9 mouse cellular contexts compared by ENCODE assay signal in the genomic region with DNA sequence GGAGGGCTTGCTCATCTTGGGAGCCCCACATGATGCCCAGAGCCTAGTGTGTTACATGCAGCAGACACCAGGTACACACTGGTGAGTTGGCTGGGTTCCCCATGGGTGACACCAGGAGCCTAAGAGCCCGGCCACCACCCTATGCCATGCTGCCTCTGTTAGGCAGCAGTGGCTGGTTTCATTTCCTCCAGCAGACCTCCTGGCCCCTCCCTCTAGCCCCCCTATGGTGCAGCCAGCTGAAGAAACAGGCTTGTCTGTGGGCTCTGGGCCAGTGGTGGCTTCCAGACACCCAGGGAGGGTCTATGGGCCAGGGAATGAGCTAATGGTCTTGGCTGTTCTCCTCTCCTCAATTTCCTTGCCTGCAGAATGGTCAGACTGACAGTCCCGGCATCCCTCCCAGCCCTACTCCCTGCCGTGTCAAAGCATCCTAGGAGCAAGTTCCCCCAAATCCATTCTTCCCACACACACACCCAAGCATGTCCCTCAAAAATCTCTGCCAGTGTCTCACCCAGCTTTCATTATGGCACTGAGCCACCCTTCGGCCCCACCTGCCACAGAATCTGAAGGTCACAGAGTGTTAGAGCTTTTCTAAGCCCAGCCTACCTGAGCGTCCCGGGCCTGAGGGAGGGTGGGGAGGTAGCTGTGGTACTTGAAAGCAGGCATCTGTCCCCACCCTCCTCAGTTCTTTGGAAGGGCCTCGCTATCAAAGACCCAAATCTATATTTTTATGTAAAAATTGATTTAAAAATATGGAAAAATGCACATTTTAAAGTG. TPM values are rescaled to one million over a fixed set of nuclear protein-coding genes. Genes with fewer than 3 reads are reported as not detected.
A peak's percentile ranks its signal among the peaks of the same experiment; 100 is the strongest.
DNase-seq lines count a peak whose midpoint lies in the region; ATAC-seq and TF ChIP-seq lines count a peak whose summit lies in the region.
"Had no signal": no experiment of that assay in that cellular context is flagged by ENCODE, and none has a peak within 500 bp of the region (broad histone marks: within the 10 kb centered on the region; RNA-seq: fewer than 3 reads in every experiment).

No protein-coding gene starts in this region.

- no peaks in the 10 kb centered on the region for H3K36me3 ChIP-seq in ES-Bruce4 (ENCODE audit: control insufficient read depth, insufficient read depth, low read length, poor library complexity, severe bottlenecking)
- H3K36me3 ChIP-seq in hindbrain, embryonic 15.5 days, result no peaks in the 10 kb centered on the region
- H3K36me3 ChIP-seq in liver, postnatal 0 days (replicated peaks; ENCODE audit: insufficient read depth, low read length), result no peaks in the 10 kb centered on the region
- no peaks in the 10 kb centered on the region for H3K36me3 ChIP-seq in intestine, embryonic 16.5 days (ENCODE audit: control insufficient read depth, insufficient read depth, low read length)

- no peaks in the 10 kb centered on the region for H3K9me3 ChIP-seq in ES-Bruce4 (replicated peaks; ENCODE audit: control insufficient read depth, insufficient read depth, low read length, poor library complexity, severe bottlenecking)
- no peaks in the 10 kb centered on the region for H3K9me3 ChIP-seq in hindbrain, embryonic 15.5 days
- H3K9me3 ChIP-seq in liver, postnatal 0 days (ENCODE audit: low read length), result no peaks in the 10 kb centered on the region
- no peaks in the 10 kb centered on the region for H3K9me3 ChIP-seq in intestine, embryonic 16.5 days (ENCODE audit: control insufficient read depth, low read length)

- no peak for TF ChIP-seq EP300 in ES-Bruce4 (IDR thresholded peaks at IDR 0.05; ENCODE audit: insufficient read depth, low read depth, low read length)
- TF ChIP-seq EP300 in liver, postnatal 0 days (IDR thresholded peaks at IDR 0.05; ENCODE audit: low read depth), result no peak

- no peak for TF ChIP-seq POLR2A in ES-Bruce4 (IDR thresholded peaks at IDR 0.05; ENCODE audit: insufficient read depth, low read length)
- no peak for TF ChIP-seq POLR2A in brain, embryonic 14.5 days (IDR thresholded peaks at IDR 0.05; ENCODE audit: borderline replicate concordance, extremely low read depth, insufficient read depth, insufficient read length, poor library complexity, severe bottlenecking)

- peak; percentile 20; the same call in 1 of the 2 replicates for ATAC-seq in hindbrain, embryonic 15.5 days (ENCODE audit: low FRiP score, low read depth)
- no peak for ATAC-seq in liver, postnatal 0 days
- ATAC-seq in intestine, embryonic 16.5 days, result no peak

- 45% methylated on average over 7 of the region's 7 CpGs for WGBS in hindbrain, embryonic 15.5 days
- WGBS in liver, postnatal 0 days (ENCODE audit: insufficient replicate concordance), result 47% methylated on average over 7 of the region's 7 CpGs
- WGBS in intestine, embryonic 16.5 days, result 48% methylated on average over 7 of the region's 7 CpGs

- H3K4me3 ChIP-seq in layer of hippocampus, adult 2 months, result no peak overlapping the region
- H3K4me3 ChIP-seq in ES-Bruce4 (ENCODE audit: low read depth, low read length), result no peak overlapping the region
- no peak overlapping the region for H3K4me3 ChIP-seq in hindbrain, embryonic 15.5 days
- no peak overlapping the region for H3K4me3 ChIP-seq in liver, postnatal 0 days (ENCODE audit: low read depth, low read length)
- no peak overlapping the region for H3K4me3 ChIP-seq in intestine, embryonic 16.5 days (ENCODE audit: low read length)

- DNase-seq in layer of hippocampus, postnatal 10 days (ENCODE audit: low spot score in 2 of 2), result peak; percentile 48 to 68
- DNase-seq in layer of hippocampus, adult 2 months (ENCODE audit: low spot score in 2 of 2), result no peak
- peak; percentile 90 for DNase-seq in brain, embryonic 14.5 days (ENCODE audit: low read depth)
- no peak for DNase-seq in liver, postnatal 0 days
- DNase-seq in adrenal gland, postnatal 4 days (ENCODE audit: low spot score in 2 of 2), result no peak
- DNase-seq: thymus, postnatal 14 days had no signal

- H3K9ac ChIP-seq in ES-Bruce4 (ENCODE audit: low read depth, poor library complexity, severe bottlenecking), result no peak overlapping the region
- no peak overlapping the region for H3K9ac ChIP-seq in hindbrain, embryonic 15.5 days
- no peak overlapping the region for H3K9ac ChIP-seq in liver, postnatal 0 days (replicated peaks)
- H3K9ac ChIP-seq in intestine, embryonic 16.5 days (ENCODE audit: low read depth, low read length), result no peak overlapping the region

- no peak overlapping the region for H3K4me2 ChIP-seq in hindbrain, embryonic 15.5 days
- H3K4me2 ChIP-seq in liver, postnatal 0 days (ENCODE audit: low read depth, low read length), result no peak overlapping the region
- H3K4me2 ChIP-seq in intestine, embryonic 16.5 days (ENCODE audit: low read depth, low read length), result no peak overlapping the region

- 0 out of 2 replicates have a peak, but pooled peaks cover 6% of the 10 kb centered on the region for H3K27me3 ChIP-seq in ES-Bruce4 (ENCODE audit: control insufficient read depth, insufficient read depth, low read length, poor library complexity, severe bottlenecking)
- peaks cover 3% of the 10 kb centered on the region; the same call in 1 of the 2 replicates for H3K27me3 ChIP-seq in hindbrain, embryonic 15.5 days
- peaks cover 56% of the 10 kb centered on the region for H3K27me3 ChIP-seq in liver, postnatal 0 days (ENCODE audit: insufficient read depth, low read length)
- peaks cover 12% of the 10 kb centered on the region; the same call in 1 of the 2 replicates for H3K27me3 ChIP-seq in intestine, embryonic 16.5 days (replicated peaks; ENCODE audit: control insufficient read depth, insufficient read depth, low read length)

- peaks cover 19% of the 10 kb centered on the region for H3K4me1 ChIP-seq in ES-Bruce4 (ENCODE audit: control insufficient read depth, insufficient read depth, low read length)
- H3K4me1 ChIP-seq in hindbrain, embryonic 15.5 days (replicated peaks), result peaks cover 45% of the 10 kb centered on the region
- peaks cover 8% of the 10 kb centered on the region; the same call in 1 of the 2 replicates for H3K4me1 ChIP-seq in liver, postnatal 0 days (ENCODE audit: insufficient read depth)
- peaks cover 36% of the 10 kb centered on the region for H3K4me1 ChIP-seq in intestine, embryonic 16.5 days (ENCODE audit: control insufficient read depth, insufficient read depth, low read length)

- TF ChIP-seq CTCF in layer of hippocampus, adult 2 months (conservative IDR thresholded peaks at IDR 0.05), result no peak
- no peak for TF ChIP-seq CTCF in ES-Bruce4 (IDR thresholded peaks at IDR 0.05; ENCODE audit: low read depth, low read length)
- TF ChIP-seq CTCF in brain, embryonic 14.5 days (IDR thresholded peaks at IDR 0.05; ENCODE audit: borderline replicate concordance, extremely low read depth, insufficient read depth, insufficient read length), result no peak
- no peak for TF ChIP-seq CTCF in liver, postnatal 0 days (IDR thresholded peaks at IDR 0.05; ENCODE audit: low read depth)

- H3K27ac ChIP-seq in layer of hippocampus, adult 2 months, result no peak overlapping the region
- H3K27ac ChIP-seq in ES-Bruce4 (ENCODE audit: insufficient read depth, low read length), result peak overlapping the region; percentile 12; the same call in 1 of the 2 replicates
- H3K27ac ChIP-seq in hindbrain, embryonic 15.5 days (replicated peaks), result no peak overlapping the region; the same call in 1 of the 2 replicates
- no peak overlapping the region for H3K27ac ChIP-seq in liver, postnatal 0 days (ENCODE audit: low read depth)
- no peak overlapping the region for H3K27ac ChIP-seq in intestine, embryonic 16.5 days (ENCODE audit: low read length)

RNA-seq across cellular contexts. Expression of a gene that starts 29.6 kb away (rescaled TPM):
- 10 to 100 TPM; 35.2 to 35.3 TPM for total RNA-seq in layer of hippocampus, postnatal 10 days (2021)
- 10 to 100 TPM; 41.3 to 43.3 TPM for total RNA-seq in layer of hippocampus, adult 2 months (2021)
- 6.5 and 9.0 TPM in 2 replicates for polyA plus RNA-seq in ES-Bruce4 (2011; ENCODE audit: insufficient read depth, insufficient read length, low read depth, missing spikeins)
- polyA plus RNA-seq in brain, embryonic 14.5 days (2012; rRNA removed), result 7.9 and 15.1 TPM in 2 replicates
- 13.5 and 14.0 TPM in 2 replicates for polyA plus RNA-seq in hindbrain, embryonic 15.5 days (2015; fragmentation: Nextera tagmentation; extraction: Ambion mirVana)
- polyA plus RNA-seq in liver, postnatal 0 days (2015; fragmentation: Nextera tagmentation; extraction: Ambion mirVana), result 12.1 and 12.8 TPM in 2 replicates
- 100 to 1,000 TPM; 252 to 275 TPM for total RNA-seq in adrenal gland, postnatal 4 days (2021)
- 20.2 and 23.4 TPM in 2 replicates for polyA plus RNA-seq in intestine, embryonic 16.5 days (2015; fragmentation: Nextera tagmentation; extraction: Ambion mirVana)

RNA-seq across cellular contexts. Expression of a gene that starts 30.7 kb away (rescaled TPM):
- under 1 TPM in 1 of 2 experiments, not detected in 1; 0.21 TPM for total RNA-seq in layer of hippocampus, postnatal 10 days (2021)
- under 1 TPM in 1 of 2 experiments, not detected in 1; 0.25 TPM for total RNA-seq in layer of hippocampus, adult 2 months (2021)
- not detected in 2 replicates for polyA plus RNA-seq in ES-Bruce4 (2011; ENCODE audit: insufficient read depth, insufficient read length, low read depth, missing spikeins)
- polyA plus RNA-seq in brain, embryonic 14.5 days (2012; rRNA removed), result 0.52 and 0.86 TPM in 2 replicates
- 0.24 and 0.30 TPM in 2 replicates for polyA plus RNA-seq in hindbrain, embryonic 15.5 days (2015; fragmentation: Nextera tagmentation; extraction: Ambion mirVana)
- 0.20 TPM in 1 of 2 replicates, not detected in the other for polyA plus RNA-seq in liver, postnatal 0 days (2015; fragmentation: Nextera tagmentation; extraction: Ambion mirVana)
- 1 to 10 TPM; 3.9 to 4.0 TPM for total RNA-seq in adrenal gland, postnatal 4 days (2021)
- polyA plus RNA-seq in intestine, embryonic 16.5 days (2015; fragmentation: Nextera tagmentation; extraction: Ambion mirVana), result 0.12 and 0.31 TPM in 2 replicates

RNA-seq across cellular contexts. Expression of a gene that starts 59.1 kb away (rescaled TPM):
- total RNA-seq in layer of hippocampus, postnatal 10 days (2021), result under 1 TPM; 0.13 to 0.25 TPM
- not detected for total RNA-seq in layer of hippocampus, adult 2 months (2021)
- polyA plus RNA-seq in ES-Bruce4 (2011; ENCODE audit: insufficient read depth, insufficient read length, low read depth, missing spikeins), result 0.21 and 0.27 TPM in 2 replicates
- 0.06 and 0.08 TPM in 2 replicates for polyA plus RNA-seq in brain, embryonic 14.5 days (2012; rRNA removed)
- polyA plus RNA-seq in hindbrain, embryonic 15.5 days (2015; fragmentation: Nextera tagmentation; extraction: Ambion mirVana), result 0.05 and 0.12 TPM in 2 replicates
- polyA plus RNA-seq in liver, postnatal 0 days (2015; fragmentation: Nextera tagmentation; extraction: Ambion mirVana), result 2.5 and 3.2 TPM in 2 replicates
- under 1 TPM; 0.45 to 0.68 TPM for total RNA-seq in adrenal gland, postnatal 4 days (2021)
- 0.22 and 0.27 TPM in 2 replicates for polyA plus RNA-seq in intestine, embryonic 16.5 days (2015; fragmentation: Nextera tagmentation; extraction: Ambion mirVana)

Comparison
In these comparisons a context has a peak if more than half of its experiments do, and no peak if none do; other contexts are left out.
1. DNase-seq: peak in layer of hippocampus, postnatal 10 days (2 of 2) and brain, embryonic 14.5 days (single experiment); none in layer of hippocampus, adult 2 months (0 of 2), liver, postnatal 0 days (single experiment) and adrenal gland, postnatal 4 days (0 of 2).